Mouse (Mus musculus): Measurements from ENCODE around the gene Palm.

Gene Palm

GRCm38 (mm10) chr10:79772320-79772719 lies 21.1 kb upstream of the Palm start:
- no peak for DNase-seq (ENCODE audit: low spot score in 2 of 2)

- peak in 1 of 2 experiments; percentile 15 for DNase-seq (ENCODE audit: low spot score in 2 of 2)
Measured at GRCm38 (mm10) chr10:79773208-79773607, 20.2 kb upstream of the Palm start.

GRCm38 (mm10) chr10:79774486-79775279 lies 18.7 kb upstream of the Palm start:
- DNase-seq (ENCODE audit: low spot score in 2 of 2) = peak in 1 of 2 experiments; percentile 47

GRCm38 (mm10) chr10:79777103-79777531 lies 16.3 kb upstream of the Palm start, which contains the start of gene Fstl3:
TSS of gene Fstl3 (plus strand) at chr10:79777272.
- no peak for DNase-seq (ENCODE audit: low spot score in 2 of 2)

GRCm38 (mm10) chr10:79778006-79778405 lies 15.4 kb upstream of the Palm start:
- peak; percentile 67 to 70 for DNase-seq (ENCODE audit: low spot score in 2 of 2)

GRCm38 (mm10) chr10:79779193-79779592 lies 14.2 kb upstream of the Palm start:
- DNase-seq (ENCODE audit: low spot score in 2 of 2) = no peak

GRCm38 (mm10) chr10:79779784-79780663 lies 13.3 kb upstream of the Palm start:
- DNase-seq (ENCODE audit: low spot score in 2 of 2) = peak; percentile 95

- no peak for DNase-seq (ENCODE audit: low spot score in 2 of 2)
Measured at GRCm38 (mm10) chr10:79780664-79781015, 12.7 kb upstream of the Palm start.

GRCm38 (mm10) chr10:79781139-79781538 lies 12.2 kb upstream of the Palm start:
- DNase-seq (ENCODE audit: low spot score in 2 of 2) = no peak

GRCm38 (mm10) chr10:79781956-79782355 lies 11.4 kb upstream of the Palm start:
- no peak for DNase-seq (ENCODE audit: low spot score in 2 of 2)

- no peak for DNase-seq (ENCODE audit: low spot score in 2 of 2)
Measured at GRCm38 (mm10) chr10:79783050-79783449, 10.3 kb upstream of the Palm start.

- DNase-seq (ENCODE audit: low spot score in 2 of 2) = no peak
Measured at GRCm38 (mm10) chr10:79783920-79784800, 9.2 kb upstream of the Palm start.

GRCm38 (mm10) chr10:79788386-79789158 lies 4.8 kb upstream of the Palm start:
- peak; percentile 57 to 82 for DNase-seq (ENCODE audit: low spot score in 2 of 2)

GRCm38 (mm10) chr10:79789581-79789980 lies 3.8 kb upstream of the Palm start:
- DNase-seq (ENCODE audit: low spot score in 2 of 2) = no peak

GRCm38 (mm10) chr10:79790861-79791260 lies 2.5 kb upstream of the Palm start, which contains the start of gene Prss57:
TSS of gene Prss57 (minus strand) at chr10:79790961.
- DNase-seq (ENCODE audit: low spot score in 2 of 2) = no peak

- no peak for DNase-seq (ENCODE audit: low spot score in 2 of 2)
Measured at GRCm38 (mm10) chr10:79792339-79793040, 882 bp upstream of the Palm start.

- no peak for DNase-seq (ENCODE audit: low spot score in 2 of 2)
Measured at GRCm38 (mm10) chr10:79793738-79794490, 542 bp downstream of the Palm start.

GRCm38 (mm10) chr10:79794491-79794931 lies 1.1 kb downstream of the Palm start:
- peak; percentile 71 to 75 for DNase-seq (ENCODE audit: low spot score in 2 of 2)

- no peak for DNase-seq (ENCODE audit: low spot score in 2 of 2)
Measured at GRCm38 (mm10) chr10:79795905-79796304, 2.5 kb downstream of the Palm start.

Measured in urinary bladder, postnatal 4 days (tissue).